Mouse (Mus musculus) adrenal gland, postnatal 4 days (tissue): Measurements from ENCODE around the gene Myrip. TPM values are rescaled to one million over a fixed set of nuclear protein-coding genes. Genes with fewer than 3 reads are reported as not detected.

Experiments used
- DNase-seq, 2 experiments: peaks; one replicate each; pipeline ENCODE4 v3.0.0; 2021 to 2022; ENCODE audit warnings: low spot score in 2 of 2, mixed read lengths in 2 of 2
- total RNA-seq, 2 experiments: library from RNA; stranded (reverse); gene quantifications; 2 replicates each; pipeline ENCODE4 v1.2.3; 2021

The Myrip gene
- total RNA-seq, 2 experiments from 2014 or later = 16.8 to 17.3 TPM

GRCm38 (mm10) chr9:120449696-120450329 lies 148.5 kb downstream of the Myrip start:
- DNase-seq = no peak

- DNase-seq = no peak
These were observed 154.7 kb downstream of the Myrip start for GRCm38 (mm10) chr9:120455768-120456655.

- DNase-seq = no peak
These were observed 169.1 kb downstream of the Myrip start for GRCm38 (mm10) chr9:120470431-120470830.

GRCm38 (mm10) chr9:120481644-120482043 lies 180.3 kb downstream of the Myrip start:
- DNase-seq = no peak

GRCm38 (mm10) chr9:120482382-120482781 lies 181.1 kb downstream of the Myrip start:
- no peak for DNase-seq

- DNase-seq = no peak
These were observed 181.8 kb downstream of the Myrip start for GRCm38 (mm10) chr9:120483101-120483500.

- DNase-seq = peak in 1 of 2 experiments; percentile 25
These were observed 185.8 kb downstream of the Myrip start for GRCm38 (mm10) chr9:120487076-120487475.

GRCm38 (mm10) chr9:120491509-120491908 lies 190.2 kb downstream of the Myrip start:
- no peak for DNase-seq

- no peak for DNase-seq
These were observed 190.7 kb downstream of the Myrip start, which contains the start of gene Eif1b for GRCm38 (mm10) chr9:120492010-120492399. TSS of gene Eif1b (plus strand) at chr9:120492232.

GRCm38 (mm10) chr9:120492400-120493351 lies 191.4 kb downstream of the Myrip start:
- peak; percentile 53 to 61 for DNase-seq

- DNase-seq = no peak
These were observed 192.5 kb downstream of the Myrip start for GRCm38 (mm10) chr9:120493781-120494180.

GRCm38 (mm10) chr9:120496691-120497090 lies 195.4 kb downstream of the Myrip start:
- peak in 1 of 2 experiments; percentile 21 for DNase-seq

GRCm38 (mm10) chr9:120497983-120498382 lies 196.7 kb downstream of the Myrip start:
- no peak for DNase-seq

- DNase-seq = no peak
These were observed 200.0 kb downstream of the Myrip start for GRCm38 (mm10) chr9:120501191-120501902.

- DNase-seq = peak; percentile 40 to 60
These were observed 200.7 kb downstream of the Myrip start for GRCm38 (mm10) chr9:120502013-120502412.

- no peak for DNase-seq
These were observed 203.1 kb downstream of the Myrip start for GRCm38 (mm10) chr9:120504423-120504822.

- DNase-seq = no peak
These were observed 210.5 kb downstream of the Myrip start for GRCm38 (mm10) chr9:120511781-120512180.

GRCm38 (mm10) chr9:120516720-120517119 lies 215.4 kb downstream of the Myrip start:
- no peak for DNase-seq

- DNase-seq = no peak
These were observed 217.6 kb downstream of the Myrip start for GRCm38 (mm10) chr9:120518946-120519345.

GRCm38 (mm10) chr9:120519469-120520125 lies 218.3 kb downstream of the Myrip start:
- no peak for DNase-seq
